Mouse (Mus musculus) MEL (cell line): Measurements from ENCODE around the gene Ghrl. TPM values are rescaled to one million over a fixed set of nuclear protein-coding genes. Genes with fewer than 3 reads are reported as not detected.
A peak's percentile ranks its signal among the peaks of the same experiment; 100 is the strongest.

Source experiments
- DNase-seq: peaks from one replicate; pipeline ENCODE4 v3.0.0; 2011; ENCODE audit warnings: low read depth, low spot score
- H3K27ac ChIP-seq: 2 replicates; pipeline ENCODE4 v1.5.1; 2012; ENCODE audit warnings: low read depth, mild to moderate bottlenecking, control low read depth, low read length, moderate library complexity; ENCODE audit not compliant: control insufficient read depth
- H3K27me3 ChIP-seq, 2 experiments: fragments of 150-350 bp in 1 of 2; sonication (generic) in 1 of 2; 2 replicates each; pipeline ENCODE4 v1.6.1; 2012; ENCODE audit warnings: low read length in 2 of 2, mild to moderate bottlenecking in 2 of 2, improper control_type of control experiment in 1 of 2, moderate library complexity in 1 of 2; ENCODE audit not compliant: insufficient read depth in 2 of 2, control insufficient read depth in 1 of 2
- H3K36me3 ChIP-seq, 2 experiments: 2 replicates each; pipeline ENCODE4 v1.6.1; 2012 to 2014; ENCODE audit warnings: low read length in 2 of 2, improper control_type of control experiment in 1 of 2, inconsistent platforms in 1 of 2, mild to moderate bottlenecking in 1 of 2; ENCODE audit not compliant: insufficient read depth in 2 of 2, control insufficient read depth in 1 of 2
- H3K4me1 ChIP-seq, 2 experiments: fragments of 150-350 bp in 1 of 2; sonication (generic) in 1 of 2; 2 replicates each; pipeline ENCODE4 v1.6.1; 2012; ENCODE audit warnings: low read length in 2 of 2, improper control_type of control experiment in 1 of 2, mild to moderate bottlenecking in 1 of 2; ENCODE audit not compliant: insufficient read depth in 2 of 2, control insufficient read depth in 1 of 2
- H3K4me3 ChIP-seq, 2 experiments: fragments of 150-350 bp in 1 of 2; sonication (generic) in 1 of 2; 2 replicates each; pipeline ENCODE4 v1.5.1; 2012; ENCODE audit warnings: low read depth in 2 of 2, low read length in 2 of 2, mild to moderate bottlenecking in 2 of 2, moderate library complexity in 2 of 2, control low read depth in 1 of 2, improper control_type of control experiment in 1 of 2; ENCODE audit not compliant: control insufficient read depth in 1 of 2, insufficient read depth in 1 of 2
- H3K79me2 ChIP-seq: 2 replicates; pipeline ENCODE4 v1.6.1; 2012; ENCODE audit warnings: mild to moderate bottlenecking, low read length, moderate library complexity; ENCODE audit not compliant: control insufficient read depth, poor library complexity, insufficient read depth
- H3K9ac ChIP-seq: 2 replicates; pipeline ENCODE4 v1.6.1; 2012; ENCODE audit warnings: low read depth, mild to moderate bottlenecking, control low read depth, low read length, moderate library complexity; ENCODE audit not compliant: control insufficient read depth, poor library complexity, severe bottlenecking
- H3K9me3 ChIP-seq: fragments of 150-350 bp; sonication (generic); replicated peaks from 2 replicates; pipeline ENCODE4 v1.6.1; 2012; ENCODE audit warnings: mild to moderate bottlenecking, low read length, improper control_type of control experiment, moderate library complexity; ENCODE audit not compliant: insufficient read depth
- BHLHE40 ChIP-seq: IDR thresholded peaks from 2 replicates; pipeline ENCODE4 v1.6.1; 2012; ENCODE audit warnings: low read depth, mild to moderate bottlenecking, inconsistent platforms, low read length, improper control_type of control experiment, borderline replicate concordance
- CHD1 ChIP-seq: IDR thresholded peaks from 2 replicates; pipeline ENCODE4 v1.6.1; 2012; ENCODE audit warnings: low read depth, mild to moderate bottlenecking, inconsistent platforms, low read length, improper control_type of control experiment
- CHD2 ChIP-seq: IDR thresholded peaks from 2 replicates; pipeline ENCODE4 v1.6.1; 2011; ENCODE audit warnings: low read length, improper control_type of control experiment
- CTCF ChIP-seq, 3 experiments: IDR thresholded peaks in 2 of 3; conservative IDR thresholded peaks in 1 of 3; 2 replicates each; pipeline ENCODE4 v1.5.1; 2011 to 2012; ENCODE audit warnings: low read length in 3 of 3, low read depth in 2 of 3, mild to moderate bottlenecking in 2 of 3, improper control_type of control experiment in 1 of 3, inconsistent platforms in 1 of 3, mixed read lengths in 1 of 3, moderate library complexity in 1 of 3; ENCODE audit not compliant: control insufficient read depth in 1 of 3, insufficient read depth in 1 of 3, poor library complexity in 1 of 3, severe bottlenecking in 1 of 3
- EP300 ChIP-seq, 2 experiments: IDR thresholded peaks; 2 replicates each; pipeline ENCODE4 v1.6.1; 2011; ENCODE audit warnings: improper control_type of control experiment in 2 of 2, low read length in 2 of 2, low read depth in 1 of 2, mild to moderate bottlenecking in 1 of 2
- ETS1 ChIP-seq: IDR thresholded peaks from 2 replicates; pipeline ENCODE4 v1.6.1; 2012; ENCODE audit warnings: low read depth, mild to moderate bottlenecking, inconsistent platforms, low read length, improper control_type of control experiment, moderate library complexity
- GABPA ChIP-seq: IDR thresholded peaks from 2 replicates; pipeline ENCODE4 v1.6.1; 2012; ENCODE audit warnings: low read depth, mild to moderate bottlenecking, inconsistent platforms, low read length, improper control_type of control experiment, moderate library complexity
- GATA1 ChIP-seq: IDR thresholded peaks from 2 replicates; pipeline ENCODE4 v1.6.1; 2011; ENCODE audit warnings: low read depth, low read length, improper control_type of control experiment
- JUND ChIP-seq: IDR thresholded peaks from 2 replicates; pipeline ENCODE4 v1.6.1; 2011; ENCODE audit warnings: low read depth, mild to moderate bottlenecking, improper control_type of control experiment, low read length
- KAT2A ChIP-seq: conservative IDR thresholded peaks from 2 replicates; pipeline ENCODE4 v1.6.1; 2012; ENCODE audit warnings: low read depth, low read length, improper control_type of control experiment, inconsistent platforms
- MAX ChIP-seq: IDR thresholded peaks from 2 replicates; pipeline ENCODE4 v1.6.1; 2011; ENCODE audit warnings: low read length, improper control_type of control experiment
- MYB ChIP-seq: IDR thresholded peaks from 2 replicates; pipeline ENCODE4 v1.6.1; 2011; ENCODE audit warnings: mild to moderate bottlenecking, low read depth, low read length, improper control_type of control experiment
- MYC ChIP-seq: IDR thresholded peaks from 2 replicates; pipeline ENCODE4 v1.6.1; 2011; ENCODE audit warnings: low read depth, mild to moderate bottlenecking, low read length, improper control_type of control experiment, moderate library complexity
- NRF1 ChIP-seq: IDR thresholded peaks from 2 replicates; pipeline ENCODE4 v1.6.1; 2014; ENCODE audit warnings: low read depth, mild to moderate bottlenecking, inconsistent platforms, low read length, improper control_type of control experiment, moderate library complexity; ENCODE audit not compliant: poor library complexity, insufficient read depth, severe bottlenecking
- POLR2A ChIP-seq, 2 experiments: IDR thresholded peaks; 2 replicates each; pipeline ENCODE4 v1.6.1; 2011 to 2012; ENCODE audit warnings: low read length in 2 of 2, mild to moderate bottlenecking in 2 of 2, control low read depth in 1 of 2, improper control_type of control experiment in 1 of 2, low read depth in 1 of 2, moderate library complexity in 1 of 2; ENCODE audit not compliant: control insufficient read depth in 1 of 2, insufficient read depth in 1 of 2, poor library complexity in 1 of 2
- POLR2AphosphoS2 ChIP-seq: IDR thresholded peaks from 2 replicates; pipeline ENCODE4 v1.6.1; 2011; ENCODE audit warnings: low read length, improper control_type of control experiment
- POLR2AphosphoS5 ChIP-seq: IDR thresholded peaks from 2 replicates; pipeline ENCODE4 v1.6.1; 2012; ENCODE audit warnings: low read depth, borderline replicate concordance, mild to moderate bottlenecking, inconsistent platforms, low read length, moderate library complexity, mixed read lengths
- RAD21 ChIP-seq: IDR thresholded peaks from 2 replicates; pipeline ENCODE4 v1.6.1; 2011; ENCODE audit warnings: mild to moderate bottlenecking, low read depth, low read length, improper control_type of control experiment
- RCOR1 ChIP-seq: IDR thresholded peaks from 2 replicates; pipeline ENCODE4 v1.6.1; 2012; ENCODE audit warnings: low read depth, mild to moderate bottlenecking, inconsistent platforms, low read length, improper control_type of control experiment
- SIN3A ChIP-seq: IDR thresholded peaks from 2 replicates; pipeline ENCODE4 v1.6.1; 2012; ENCODE audit warnings: low read length, improper control_type of control experiment, inconsistent platforms
- SMC3 ChIP-seq: IDR thresholded peaks from 2 replicates; pipeline ENCODE4 v1.6.1; 2011; ENCODE audit warnings: low read depth, low read length, improper control_type of control experiment
- TAL1 ChIP-seq: IDR thresholded peaks from 2 replicates; pipeline ENCODE4 v1.6.1; 2012; ENCODE audit warnings: mild to moderate bottlenecking, inconsistent platforms, low read length, moderate library complexity, mixed read lengths
- TBP ChIP-seq: IDR thresholded peaks from 2 replicates; pipeline ENCODE4 v1.8.0; 2011; ENCODE audit warnings: low read depth, low read length, improper control_type of control experiment
- USF1 ChIP-seq: IDR thresholded peaks from 2 replicates; pipeline ENCODE4 v1.6.1; 2014; ENCODE audit warnings: low read depth, mild to moderate bottlenecking, inconsistent platforms, low read length, improper control_type of control experiment, moderate library complexity
- ZKSCAN1 ChIP-seq: IDR thresholded peaks from 2 replicates; pipeline ENCODE4 v1.6.1; 2012; ENCODE audit warnings: low read depth, mild to moderate bottlenecking, inconsistent platforms, low read length, improper control_type of control experiment, moderate library complexity
- ZMIZ1 ChIP-seq: IDR thresholded peaks from 2 replicates; pipeline ENCODE4 v1.6.1; 2012; ENCODE audit warnings: low read depth, mild to moderate bottlenecking, inconsistent platforms, low read length, improper control_type of control experiment, moderate library complexity
- ZNF384 ChIP-seq: IDR thresholded peaks from 2 replicates; pipeline ENCODE4 v1.6.1; 2012; ENCODE audit warnings: low read depth, mild to moderate bottlenecking, inconsistent platforms, low read length, improper control_type of control experiment
- polyA plus RNA-seq, 2 experiments: library from polyadenylated mRNA; stranded (reverse) in 1 of 2; unstranded in 1 of 2; fragments of >175 nt in 1 of 2; fragments of >200 nt in 1 of 2; gene quantifications; 2 replicates each; pipeline versions ENCODE4 v1.2.1 to v1.2.4; 2012; ENCODE audit warnings: low replicate concordance in 2 of 2, low read depth in 1 of 2; ENCODE audit not compliant: insufficient read length in 2 of 2, insufficient read depth in 1 of 2, missing spikeins in 1 of 2
- total RNA-seq: library from RNA; depleted of rRNA; stranded (reverse); fragments of 300-350 nt; gene quantifications from 2 replicates; pipeline ENCODE4 v1.2.3, GENCODE M21; 2012

The Ghrl gene
- total and polyA plus RNA-seq, 3 experiments: 0.81 to 2.8 TPM; not detected in 1

GRCm38 (mm10) chr6:113696582-113697221 is 23.0 kb downstream of the Ghrl start, which contains the start of gene Tatdn2 (continued):
- peak; percentile 58 for TF ChIP-seq ZMIZ1
- no peak for TF ChIP-seq TAL1
- TF ChIP-seq GATA1: peak; percentile 74
- peak; percentile 94 for TF ChIP-seq SIN3A
- TF ChIP-seq JUND: no peak
- TF ChIP-seq RAD21: no peak
- TF ChIP-seq KAT2A: no peak
- TF ChIP-seq CTCF (IDR thresholded peaks at IDR 0.05 in 2 of 3, conservative IDR thresholded peaks at IDR 0.05 in 1 of 3; ENCODE audit: control insufficient read depth in 1 of 3, insufficient read depth in 1 of 3, low read depth in 2 of 3, low read length in 3 of 3, poor library complexity in 1 of 3, severe bottlenecking in 1 of 3): 0 out of 6 replicates have a peak, but pooled peaks of 1 of the 3 experiments have one; percentile 12
- peak; percentile 61; the same call in 1 of the 2 replicates for TF ChIP-seq ZKSCAN1
- peak; percentile 93 for TF ChIP-seq BHLHE40
- peak; percentile 55; the same call in 1 of the 2 replicates for TF ChIP-seq TBP
- no peak; the same call in 1 of the 2 replicates for TF ChIP-seq CHD1
- peak; percentile 89 for TF ChIP-seq USF1
- TF ChIP-seq POLR2AphosphoS5: no peak
- no peak for TF ChIP-seq GABPA
- peak; percentile 55 to 72; a peak in 3 of 4 replicates for TF ChIP-seq POLR2A (IDR thresholded peaks at IDR 0.05; ENCODE audit: control insufficient read depth in 1 of 2, insufficient read depth in 1 of 2, low read depth in 1 of 2, low read length in 2 of 2, poor library complexity in 1 of 2)
- peak; percentile 88; the same call in 1 of the 2 replicates for TF ChIP-seq MYC
- 0 out of 2 replicates have a peak, but pooled peaks have one; percentile 7 for TF ChIP-seq NRF1
- TF ChIP-seq MYB: 0 out of 2 replicates have a peak, but pooled peaks have one; percentile 54
- TF ChIP-seq MAX: peak; percentile 94
- TF ChIP-seq CHD2: peak; percentile 43; the same call in 1 of the 2 replicates

- peaks cover 48% of the 10 kb centered on the region for H3K79me2 ChIP-seq
- H3K4me3 ChIP-seq: peak overlapping the region; percentile 51 to 52
- H3K27ac ChIP-seq: peak overlapping the region; percentile 99
- no peaks in the 10 kb centered on the region for H3K27me3 ChIP-seq
- H3K4me1 ChIP-seq: peaks cover 28 to 56% of the 10 kb centered on the region in 2 experiments
- DNase-seq: peak; percentile 63
- H3K36me3 ChIP-seq: peaks cover 16 to 65% of the 10 kb centered on the region in 2 experiments
- no peaks in the 10 kb centered on the region for H3K9me3 ChIP-seq
- H3K9ac ChIP-seq: peak overlapping the region; percentile 80
- TF ChIP-seq EP300 (IDR thresholded peaks at IDR 0.05; ENCODE audit: low read depth in 1 of 2, low read length in 2 of 2) (no peak), POLR2AphosphoS2 (no peak), SMC3 (no peak), ETS1 (0 out of 2 replicates have a peak, but pooled peaks have one; percentile 40), ZNF384 (peak; percentile 90), RCOR1 (no peak), CHD1 (peak; percentile 25)
Observed at GRCm38 (mm10) chr6:113695766-113696355, 23.8 kb downstream of the Ghrl start.
